Mouse (Mus musculus): Measurements from ENCODE around the gene Edn2.

The Edn2 gene

GRCm38 (mm10) chr4:120158714-120159310 lies 2.2 kb upstream of the Edn2 start:
- DNase-seq (ENCODE audit: low spot score), result no peak

- no peak for DNase-seq (ENCODE audit: low spot score)
These were observed 1.6 kb downstream of the Edn2 start for GRCm38 (mm10) chr4:120162586-120162985.

GRCm38 (mm10) chr4:120163242-120163641 lies 2.2 kb downstream of the Edn2 start:
- DNase-seq (ENCODE audit: low spot score), result no peak

GRCm38 (mm10) chr4:120164316-120164715 lies 3.3 kb downstream of the Edn2 start:
- DNase-seq (ENCODE audit: low spot score), result no peak

GRCm38 (mm10) chr4:120167778-120168177 lies 6.8 kb downstream of the Edn2 start:
- no peak for DNase-seq (ENCODE audit: low spot score)

- no peak for DNase-seq (ENCODE audit: low spot score)
These were observed 7.3 kb downstream of the Edn2 start for GRCm38 (mm10) chr4:120168346-120168745.

GRCm38 (mm10) chr4:120170387-120170936 lies 9.5 kb downstream of the Edn2 start:
- DNase-seq (ENCODE audit: low spot score), result no peak

- DNase-seq (ENCODE audit: low spot score), result no peak
These were observed 11.2 kb downstream of the Edn2 start for GRCm38 (mm10) chr4:120172050-120172684.

GRCm38 (mm10) chr4:120179123-120179522 lies 18.1 kb downstream of the Edn2 start:
- DNase-seq (ENCODE audit: low spot score), result no peak

- no peak for DNase-seq (ENCODE audit: low spot score)
These were observed 19.5 kb downstream of the Edn2 start for GRCm38 (mm10) chr4:120180535-120180934.

- DNase-seq (ENCODE audit: low spot score), result no peak
These were observed 23.5 kb downstream of the Edn2 start for GRCm38 (mm10) chr4:120184374-120184991.

- DNase-seq (ENCODE audit: low spot score), result no peak
These were observed 25.4 kb downstream of the Edn2 start for GRCm38 (mm10) chr4:120186441-120186840.

- DNase-seq (ENCODE audit: low spot score), result no peak
These were observed 25.9 kb downstream of the Edn2 start for GRCm38 (mm10) chr4:120186934-120187333.

GRCm38 (mm10) chr4:120188204-120188603 lies 27.2 kb downstream of the Edn2 start:
- DNase-seq (ENCODE audit: low spot score), result no peak

- no peak for DNase-seq (ENCODE audit: low spot score)
These were observed 27.7 kb downstream of the Edn2 start for GRCm38 (mm10) chr4:120188651-120189161.

GRCm38 (mm10) chr4:120189941-120190340 lies 28.9 kb downstream of the Edn2 start:
- DNase-seq (ENCODE audit: low spot score), result no peak

- DNase-seq (ENCODE audit: low spot score), result no peak
These were observed 31.0 kb downstream of the Edn2 start for GRCm38 (mm10) chr4:120191987-120192386.

GRCm38 (mm10) chr4:120194026-120194425 lies 33.0 kb downstream of the Edn2 start:
- no peak for DNase-seq (ENCODE audit: low spot score)

- DNase-seq (ENCODE audit: low spot score), result no peak
These were observed 34.0 kb downstream of the Edn2 start for GRCm38 (mm10) chr4:120194965-120195364.

GRCm38 (mm10) chr4:120199184-120199885 lies 38.3 kb downstream of the Edn2 start:
- DNase-seq (ENCODE audit: low spot score), result no peak

GRCm38 (mm10) chr4:120200551-120201266 lies 39.7 kb downstream of the Edn2 start:
- DNase-seq (ENCODE audit: low spot score), result no peak
